Mouse (Mus musculus) layer of hippocampus, postnatal 25 days (tissue): ENCODE data around the gene Gm17482. TPM values are rescaled to one million over a fixed set of nuclear protein-coding genes. Genes with fewer than 3 reads are reported as not detected.

Source experiments
- DNase-seq, 2 experiments: peaks; one replicate each; pipeline ENCODE4 v3.0.0; 2022; ENCODE audit warnings: mixed read lengths in 2 of 2, low spot score in 1 of 2; ENCODE audit errors: extremely low spot score in 1 of 2
- total RNA-seq, 2 experiments: library from RNA; stranded (reverse); gene quantifications; 2 replicates each; pipeline ENCODE4 v1.2.3; 2021

Gene Gm17482
- total RNA-seq, 2 experiments from 2014 or later = not detected

GRCm38 (mm10) chr6:115290561-115290960, 63.4 kb downstream of the Gm17482 start:
- no peak for DNase-seq

GRCm38 (mm10) chr6:115291068-115291467, 63.9 kb downstream of the Gm17482 start:
- DNase-seq = no peak

GRCm38 (mm10) chr6:115291823-115292222, 64.7 kb downstream of the Gm17482 start:
- DNase-seq = no peak

GRCm38 (mm10) chr6:115292621-115293020, 65.5 kb downstream of the Gm17482 start:
- no peak for DNase-seq

- no peak for DNase-seq
Observed at GRCm38 (mm10) chr6:115293877-115294276, 66.7 kb downstream of the Gm17482 start.

- DNase-seq = no peak
Observed at GRCm38 (mm10) chr6:115307134-115307533, 80.0 kb downstream of the Gm17482 start.

Other genes with a start within 250 kb of the Gm17482 start
- 10 to 100 TPM; 17.3 to 19.2 TPM for gene Tamm41, start 189.5 kb upstream of the Gm17482 start, total RNA-seq
- gene Syn2, start 92.4 kb upstream of the Gm17482 start, total RNA-seq = 100 to 1,000 TPM; 590 to 635 TPM
- gene Timp4, start 24.9 kb downstream of the Gm17482 start, total RNA-seq = 10 to 100 TPM; 25.6 to 25.9 TPM
- gene Pparg, start 133.6 kb downstream of the Gm17482 start, total RNA-seq = 1 to 10 TPM; 1.1 to 1.2 TPM